Mouse (Mus musculus) liver, adult 2 months (tissue): ENCODE measurements at regions not wholly inside any gene's neighbourhood (a gene's known extent, or its start where the extent isn't known, plus 50 kb on each side); places are given as distances from the start of the nearest gene placed in this dataset.

Experiments used
- CTCF ChIP-seq: fragments of 200-500 bp; IDR thresholded peaks from 2 replicates; pipeline ENCODE4 v1.5.1; 2011; ENCODE audit warnings: low read depth, low read length, control low read depth
- POLR2A ChIP-seq: fragments of 200-500 bp; IDR thresholded peaks from 2 replicates; pipeline ENCODE4 v1.6.1; 2011; ENCODE audit warnings: low read length, control low read depth; ENCODE audit not compliant: insufficient read depth; ENCODE audit errors: extremely low read depth

- no peak for TF ChIP-seq CTCF
- no peak for TF ChIP-seq POLR2A
Observed at GRCm38 (mm10) chr7:36031881-36032280, 229.1 kb upstream of the Zfp507 start.
